Mouse (Mus musculus) midbrain, embryonic 16.5 days (tissue): ENCODE measurements around the gene Armc5. TPM values are rescaled to one million over a fixed set of nuclear protein-coding genes. Genes with fewer than 3 reads are reported as not detected.

Experiments used
- ATAC-seq: fragments of 200-750 bp; cut with Nextera tagmentation; 2 replicates; pipeline ENCODE4 v1.8.0; 2017; ENCODE audit warnings: moderate TSS enrichment
- H3K27ac ChIP-seq: fragments of 300-500 bp; sonication (generic); 2 replicates; pipeline ENCODE4 v1.5.1; 2014; ENCODE audit warnings: mild to moderate bottlenecking, low read length, mixed read lengths
- H3K27me3 ChIP-seq: fragments of 300-500 bp; sonication (generic); 2 replicates; pipeline ENCODE4 v1.6.1; 2014; ENCODE audit warnings: low read depth, low read length, mixed read lengths; ENCODE audit not compliant: control insufficient read depth, insufficient read depth
- H3K36me3 ChIP-seq: fragments of 300-500 bp; sonication (generic); 2 replicates; pipeline ENCODE4 v1.6.1; 2014; ENCODE audit warnings: mild to moderate bottlenecking, low read length, moderate library complexity, mixed read lengths; ENCODE audit not compliant: control insufficient read depth, insufficient read depth
- H3K4me1 ChIP-seq: fragments of 300-500 bp; sonication (generic); 2 replicates; pipeline ENCODE4 v1.6.1; 2014; ENCODE audit warnings: mild to moderate bottlenecking, low read length, mixed read lengths; ENCODE audit not compliant: control insufficient read depth, insufficient read depth
- H3K4me2 ChIP-seq: fragments of 300-500 bp; sonication (generic); 2 replicates; pipeline ENCODE4 v1.6.1; 2014; ENCODE audit warnings: mild to moderate bottlenecking, low read length, mixed read lengths
- H3K4me3 ChIP-seq: fragments of 300-500 bp; sonication (generic); 2 replicates; pipeline ENCODE4 v1.5.1; 2014; ENCODE audit warnings: low read depth, mild to moderate bottlenecking, low read length, moderate library complexity, mixed read lengths
- H3K9ac ChIP-seq: fragments of 300-500 bp; sonication (generic); 2 replicates; pipeline ENCODE4 v1.6.1; 2014; ENCODE audit warnings: low read depth, low read length, mixed read lengths
- H3K9me3 ChIP-seq: fragments of 300-500 bp; sonication (generic); replicated peaks from 2 replicates; pipeline ENCODE4 v1.6.1; 2014; ENCODE audit warnings: mild to moderate bottlenecking, low read length, mixed read lengths; ENCODE audit not compliant: control insufficient read depth, poor library complexity, severe bottlenecking
- WGBS: fragments of 180-500 bp; shearing (Covaris S2); extraction: QIAGEN DNeasy Blood & Tissue Kit; methylation state at CpG from one replicate; pipeline ENCODE4 v1.1.7; 2014; 5-methylcytosine and 5-hydroxymethylcytosine counted together
- polyA plus RNA-seq: library from polyadenylated mRNA; unstranded; fragments of >200 nt; fragmentation: Nextera tagmentation; extraction: Ambion mirVana; gene quantifications from 2 replicates; pipeline ENCODE4 v1.2.1, GENCODE M21; 2015

Armc5 gene
- polyA plus RNA-seq: 12.4 and 12.7 TPM in 2 replicates

- Histone ChIP-seq H3K27ac (peak within 1 kb of the TSS; percentile 99), H3K4me1 (peaks cover 13% of the 10 kb centered on the region), H3K9ac (peak within 1 kb of the TSS; percentile 86), H3K36me3 (peaks cover 6% of the 10 kb centered on the region; the same call in 1 of the 2 replicates), H3K9me3 (no peaks in the 10 kb centered on the region), H3K27me3 (no peaks in the 10 kb centered on the region), H3K4me3 (peak within 1 kb of the TSS; percentile 48), H3K4me2 (peak within 1 kb of the TSS; percentile 72)
- WGBS: 23% methylated on average over 37 of the region's 37 CpGs
- peak; percentile 14; the same call in 1 of the 2 replicates for ATAC-seq
Measured at GRCm38 (mm10) chr7:128236856-128237592, at the start of gene Armc5. TSS of gene Armc5 (plus strand) at chr7:128237342.

DNA sequence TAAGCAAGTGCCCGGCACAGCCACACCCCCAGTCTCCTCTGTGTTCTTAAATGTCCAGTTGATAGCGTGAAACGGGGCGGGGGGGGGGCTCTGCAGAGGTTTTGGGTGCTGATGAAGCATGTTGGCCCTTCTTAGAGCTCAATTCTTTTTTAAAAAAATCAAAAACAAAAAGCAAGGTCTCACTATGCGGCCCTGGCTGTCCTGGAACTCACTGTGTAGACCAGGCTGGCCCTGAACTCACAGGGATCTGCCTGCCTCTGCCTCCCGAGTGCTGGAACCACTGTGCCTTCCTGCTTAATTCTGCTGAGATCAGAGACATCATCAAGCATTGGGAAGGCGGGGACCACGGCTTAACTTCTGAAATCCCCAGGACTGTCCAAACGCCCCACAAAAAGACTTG lies 35.5 kb upstream of the Armc5 start:
- no peaks in the 10 kb centered on the region for H3K27me3 ChIP-seq
- H3K9ac ChIP-seq: no peak overlapping the region
- no peak for ATAC-seq
- no peaks in the 10 kb centered on the region for H3K36me3 ChIP-seq
- no peaks in the 10 kb centered on the region for H3K9me3 ChIP-seq
- H3K27ac ChIP-seq: no peak overlapping the region
- H3K4me2 ChIP-seq: no peak overlapping the region
- H3K4me1 ChIP-seq: no peaks in the 10 kb centered on the region
- H3K4me3 ChIP-seq: no peak overlapping the region
- 88% methylated on average over 9 of the region's 9 CpGs for WGBS

- no peak overlapping the region for H3K27ac ChIP-seq
- no peak overlapping the region for H3K4me3 ChIP-seq
- H3K27me3 ChIP-seq: no peaks in the 10 kb centered on the region
- 79% methylated on average over 9 of the region's 9 CpGs for WGBS
- H3K36me3 ChIP-seq: no peaks in the 10 kb centered on the region
- no peaks in the 10 kb centered on the region for H3K9me3 ChIP-seq
- ATAC-seq: no peak
- no peak overlapping the region for H3K9ac ChIP-seq
- no peaks in the 10 kb centered on the region for H3K4me1 ChIP-seq
- no peak overlapping the region for H3K4me2 ChIP-seq
Measured at GRCm38 (mm10) chr7:128203071-128203470, 34.1 kb upstream of the Armc5 start.

GRCm38 (mm10) chr7:128204179-128204578 lies 33.0 kb upstream of the Armc5 start:
- H3K9ac ChIP-seq: no peak overlapping the region
- no peak overlapping the region for H3K27ac ChIP-seq
- WGBS: 92% methylated on average over 8 of the region's 8 CpGs
- H3K4me3 ChIP-seq: no peak overlapping the region
- H3K9me3 ChIP-seq: no peaks in the 10 kb centered on the region
- no peak overlapping the region for H3K4me2 ChIP-seq
- no peaks in the 10 kb centered on the region for H3K36me3 ChIP-seq
- no peaks in the 10 kb centered on the region for H3K27me3 ChIP-seq
- no peak for ATAC-seq
- no peaks in the 10 kb centered on the region for H3K4me1 ChIP-seq

DNA sequence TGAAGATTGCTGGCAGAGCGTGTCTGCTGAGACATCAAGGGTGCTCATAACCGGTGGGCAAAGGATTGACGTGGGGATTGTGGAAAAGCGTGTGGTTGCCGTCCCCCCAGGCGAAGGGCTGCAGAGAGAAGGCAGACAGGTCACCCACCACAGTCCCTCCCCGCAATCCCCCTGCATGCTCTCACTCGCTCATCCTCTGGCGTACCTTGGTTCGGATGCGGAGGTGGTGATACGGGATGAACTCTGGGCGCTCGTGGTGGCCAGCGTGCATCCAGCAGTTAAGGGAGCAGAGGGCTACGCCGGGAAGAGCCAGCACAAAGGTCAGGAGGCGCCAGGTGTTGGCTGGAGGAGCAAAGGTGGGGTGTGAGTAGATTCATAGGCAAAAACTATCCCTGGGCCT lies 31.4 kb upstream of the Armc5 start:
- WGBS: 85% methylated on average over 18 of the region's 18 CpGs
- ATAC-seq: no peak
- H3K4me1 ChIP-seq: no peaks in the 10 kb centered on the region
- no peaks in the 10 kb centered on the region for H3K27me3 ChIP-seq
- no peaks in the 10 kb centered on the region for H3K9me3 ChIP-seq
- no peak overlapping the region for H3K4me2 ChIP-seq
- H3K27ac ChIP-seq: no peak overlapping the region
- no peak overlapping the region for H3K9ac ChIP-seq
- H3K4me3 ChIP-seq: no peak overlapping the region
- H3K36me3 ChIP-seq: no peaks in the 10 kb centered on the region

DNA sequence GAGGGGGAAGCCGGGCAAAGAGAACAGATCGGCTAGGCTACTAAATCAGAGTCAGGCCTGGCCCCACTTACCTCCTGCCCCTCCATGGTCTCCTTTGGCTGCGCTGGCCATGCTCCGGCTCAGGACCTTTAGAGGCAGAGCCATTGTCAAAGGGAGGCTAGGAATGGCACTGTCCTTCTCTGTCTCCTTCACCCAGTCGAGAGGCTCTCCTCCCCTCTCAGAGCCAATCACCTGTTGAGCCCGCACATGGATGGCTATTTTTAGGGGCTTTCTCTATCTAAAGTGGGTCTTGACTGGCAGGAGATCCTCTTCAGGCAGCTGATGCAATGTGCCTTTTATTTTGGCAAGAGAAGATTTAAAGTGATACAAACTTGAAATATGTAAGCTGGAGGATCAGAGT lies 31.0 kb upstream of the Armc5 start, which contains the start of gene Cox6a2:
Gene Cox6a2 (minus strand): TSS at position 236 of the 400 bp plus-strand sequence.
- Histone ChIP-seq H3K9me3 (no peaks in the 10 kb centered on the region), H3K27ac (no peak within 1 kb of the TSS), H3K36me3 (no peaks in the 10 kb centered on the region), H3K4me2 (no peak within 1 kb of the TSS), H3K9ac (no peak within 1 kb of the TSS), H3K4me1 (no peaks in the 10 kb centered on the region), H3K4me3 (no peak within 1 kb of the TSS), H3K27me3 (no peaks in the 10 kb centered on the region)
- 76% methylated on average over 6 of the region's 6 CpGs for WGBS
- no peak for ATAC-seq

DNA sequence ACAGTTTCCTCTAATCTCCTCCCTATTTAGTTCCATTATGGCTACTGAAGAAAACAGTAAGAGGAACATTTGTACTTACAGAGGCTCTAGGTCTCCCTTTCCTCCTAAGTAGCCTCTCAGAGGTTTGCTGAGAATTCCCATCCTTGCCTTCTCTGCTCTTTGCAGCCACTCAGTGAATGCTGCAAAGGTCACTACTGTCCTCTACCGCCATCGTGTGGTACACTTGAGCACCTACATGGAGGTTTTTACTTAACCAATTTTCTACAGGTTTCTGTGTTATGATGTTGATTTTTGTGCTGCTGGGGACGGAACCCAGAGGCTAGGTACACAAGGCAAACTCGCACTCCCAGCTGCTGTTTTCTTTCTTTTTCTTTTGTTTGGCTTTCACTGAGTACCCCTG lies 29.0 kb upstream of the Armc5 start:
- Histone ChIP-seq H3K36me3 (no peaks in the 10 kb centered on the region), H3K9me3 (no peaks in the 10 kb centered on the region), H3K9ac (no peak overlapping the region), H3K4me1 (no peaks in the 10 kb centered on the region), H3K4me2 (no peak overlapping the region), H3K27me3 (no peaks in the 10 kb centered on the region), H3K4me3 (no peak overlapping the region), H3K27ac (no peak overlapping the region)
- ATAC-seq: no peak
- WGBS: 6% methylated on average over 4 of the region's 4 CpGs

DNA sequence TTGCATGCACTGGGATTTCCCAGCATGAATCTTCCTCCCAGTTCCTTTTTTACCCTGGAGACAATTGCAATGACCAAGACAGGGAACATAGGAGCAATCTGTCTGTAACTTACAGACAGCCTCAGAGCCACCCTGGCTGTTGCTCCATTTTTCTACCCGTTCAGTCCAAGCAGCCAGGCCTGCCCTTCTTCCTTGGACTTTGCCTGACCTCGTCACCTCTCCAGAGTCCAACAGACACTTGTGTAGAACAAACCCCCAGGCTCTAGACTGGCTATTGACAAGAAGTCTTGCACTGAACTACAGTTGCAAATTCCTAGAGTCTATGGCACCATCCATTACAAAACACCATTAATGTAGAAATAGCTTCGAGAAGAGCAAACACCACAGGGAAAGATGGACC lies 27.3 kb upstream of the Armc5 start:
- Histone ChIP-seq H3K4me3 (no peak overlapping the region), H3K4me2 (no peak overlapping the region), H3K36me3 (no peaks in the 10 kb centered on the region), H3K9me3 (no peaks in the 10 kb centered on the region), H3K4me1 (no peaks in the 10 kb centered on the region), H3K9ac (no peak overlapping the region), H3K27me3 (no peaks in the 10 kb centered on the region), H3K27ac (no peak overlapping the region)
- ATAC-seq: no peak
- WGBS: 69% methylated on average over 3 of the region's 3 CpGs

DNA sequence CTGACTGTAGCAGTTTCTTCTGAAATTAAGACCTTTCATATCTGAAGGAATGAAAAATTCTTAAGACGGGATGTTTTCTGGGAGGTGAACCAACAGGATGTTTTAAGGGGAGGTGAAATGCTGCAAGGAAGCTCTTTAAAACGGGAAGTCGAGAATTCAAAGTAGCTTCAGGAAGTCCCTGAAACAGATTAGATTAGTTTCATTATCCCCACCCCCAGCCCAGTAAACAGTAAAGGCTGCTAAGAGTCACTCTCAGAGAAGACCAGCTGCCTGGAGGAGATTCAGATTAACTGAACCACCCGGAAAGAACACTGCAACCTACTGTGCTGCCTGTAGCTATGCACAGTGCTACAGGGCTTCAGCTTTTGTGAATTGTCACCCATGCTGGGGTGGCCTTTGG lies 17.2 kb upstream of the Armc5 start:
- H3K9me3 ChIP-seq: no peaks in the 10 kb centered on the region
- H3K4me2 ChIP-seq: no peak overlapping the region
- WGBS: 81% methylated on average over 4 of the region's 4 CpGs
- ATAC-seq: no peak
- no peak overlapping the region for H3K4me3 ChIP-seq
- no peak overlapping the region for H3K27ac ChIP-seq
- no peaks in the 10 kb centered on the region for H3K36me3 ChIP-seq
- no peak overlapping the region for H3K9ac ChIP-seq
- no peaks in the 10 kb centered on the region for H3K4me1 ChIP-seq
- no peaks in the 10 kb centered on the region for H3K27me3 ChIP-seq
